Mouse (Mus musculus): ENCODE measurements at regions not wholly inside any gene's neighbourhood (a gene's known extent, or its start where the extent isn't known, plus 50 kb on each side); places are given as distances from the start of the nearest gene placed in this dataset.

GRCm38 (mm10) chr17:62546286-62546685 lies 334.8 kb downstream of the Efna5 start:
- no peaks in the 10 kb centered on the region for H3K79me2 ChIP-seq (ENCODE audit: control insufficient read depth, insufficient read depth)
- no peak overlapping the region for H3K4me3 ChIP-seq (ENCODE audit: insufficient read depth, poor library complexity, severe bottlenecking)
- no peaks in the 10 kb centered on the region for H3K27me3 ChIP-seq (ENCODE audit: control insufficient read depth, insufficient read depth, insufficient read length)
- H3K79me3 ChIP-seq (ENCODE audit: low read depth), result no peaks in the 10 kb centered on the region
- TF ChIP-seq MAX (IDR thresholded peaks at IDR 0.05), result no peak
- no peak for TF ChIP-seq USF1 (IDR thresholded peaks at IDR 0.05; ENCODE audit: low read depth)
- TF ChIP-seq MYOG (IDR thresholded peaks at IDR 0.05; ENCODE audit: control insufficient read depth, extremely low read depth, insufficient read length), result no peak
- TF ChIP-seq CEBPB (IDR thresholded peaks at IDR 0.05; ENCODE audit: low read depth), result no peak
- no peak for TF ChIP-seq MYOD1 (IDR thresholded peaks at IDR 0.05; ENCODE audit: control insufficient read depth, insufficient read length, low read depth)
- TF ChIP-seq CTCF (IDR thresholded peaks at IDR 0.05; ENCODE audit: control insufficient read depth, insufficient read depth, insufficient read length), result no peak
- no peak for TF ChIP-seq FOSL1 (IDR thresholded peaks at IDR 0.05; ENCODE audit: insufficient read depth, low read length, poor library complexity, severe bottlenecking)
- no peaks in the 10 kb centered on the region for H3K36me3 ChIP-seq (ENCODE audit: control insufficient read depth, insufficient read depth)
- no peak overlapping the region for H3ac ChIP-seq (ENCODE audit: control insufficient read depth, insufficient read length, low read depth)

GRCm38 (mm10) chr17:62545330-62545729 lies 335.8 kb downstream of the Efna5 start:
- no peak overlapping the region for H3ac ChIP-seq (ENCODE audit: control insufficient read depth, insufficient read length, low read depth)
- no peak overlapping the region for H3K4me3 ChIP-seq (ENCODE audit: insufficient read depth, poor library complexity, severe bottlenecking)
- no peaks in the 10 kb centered on the region for H3K79me2 ChIP-seq (ENCODE audit: control insufficient read depth, insufficient read depth)
- no peaks in the 10 kb centered on the region for H3K79me3 ChIP-seq (ENCODE audit: low read depth)
- no peaks in the 10 kb centered on the region for H3K27me3 ChIP-seq (ENCODE audit: control insufficient read depth, insufficient read depth, insufficient read length)
- no peak for TF ChIP-seq CTCF (IDR thresholded peaks at IDR 0.05; ENCODE audit: control insufficient read depth, insufficient read depth, insufficient read length)
- TF ChIP-seq CEBPB (IDR thresholded peaks at IDR 0.05; ENCODE audit: low read depth), result no peak
- TF ChIP-seq USF1 (IDR thresholded peaks at IDR 0.05; ENCODE audit: low read depth), result no peak
- TF ChIP-seq FOSL1 (IDR thresholded peaks at IDR 0.05; ENCODE audit: insufficient read depth, low read length, poor library complexity, severe bottlenecking), result no peak
- no peak for TF ChIP-seq MAX (IDR thresholded peaks at IDR 0.05)
- TF ChIP-seq MYOD1 (IDR thresholded peaks at IDR 0.05; ENCODE audit: control insufficient read depth, insufficient read length, low read depth), result no peak
- no peak for TF ChIP-seq MYOG (IDR thresholded peaks at IDR 0.05; ENCODE audit: control insufficient read depth, extremely low read depth, insufficient read length)
- H3K36me3 ChIP-seq (ENCODE audit: control insufficient read depth, insufficient read depth), result no peaks in the 10 kb centered on the region

GRCm38 (mm10) chr17:62543056-62543975 lies 337.8 kb downstream of the Efna5 start:
- no peak overlapping the region for H3ac ChIP-seq (ENCODE audit: control insufficient read depth, insufficient read length, low read depth)
- no peaks in the 10 kb centered on the region for H3K27me3 ChIP-seq (ENCODE audit: control insufficient read depth, insufficient read depth, insufficient read length)
- no peaks in the 10 kb centered on the region for H3K79me3 ChIP-seq (ENCODE audit: low read depth)
- H3K79me2 ChIP-seq (ENCODE audit: control insufficient read depth, insufficient read depth), result no peaks in the 10 kb centered on the region
- H3K4me3 ChIP-seq (ENCODE audit: insufficient read depth, poor library complexity, severe bottlenecking), result no peak overlapping the region
- TF ChIP-seq CTCF (IDR thresholded peaks at IDR 0.05; ENCODE audit: control insufficient read depth, insufficient read depth, insufficient read length), result no peak
- no peak for TF ChIP-seq MYOD1 (IDR thresholded peaks at IDR 0.05; ENCODE audit: control insufficient read depth, insufficient read length, low read depth)
- no peak for TF ChIP-seq MYOG (IDR thresholded peaks at IDR 0.05; ENCODE audit: control insufficient read depth, extremely low read depth, insufficient read length)
- no peak for TF ChIP-seq CEBPB (IDR thresholded peaks at IDR 0.05; ENCODE audit: low read depth)
- TF ChIP-seq USF1 (IDR thresholded peaks at IDR 0.05; ENCODE audit: low read depth), result no peak
- no peak for TF ChIP-seq FOSL1 (IDR thresholded peaks at IDR 0.05; ENCODE audit: insufficient read depth, low read length, poor library complexity, severe bottlenecking)
- H3K36me3 ChIP-seq (ENCODE audit: control insufficient read depth, insufficient read depth), result no peaks in the 10 kb centered on the region

GRCm38 (mm10) chr17:62529911-62530310 lies 351.2 kb downstream of the Efna5 start:
- no peaks in the 10 kb centered on the region for H3K79me3 ChIP-seq (ENCODE audit: low read depth)
- H3K4me3 ChIP-seq (ENCODE audit: insufficient read depth, poor library complexity, severe bottlenecking), result no peak overlapping the region
- H3K27me3 ChIP-seq (ENCODE audit: control insufficient read depth, insufficient read depth, insufficient read length), result no peaks in the 10 kb centered on the region
- H3K79me2 ChIP-seq (ENCODE audit: control insufficient read depth, insufficient read depth), result no peaks in the 10 kb centered on the region
- TF ChIP-seq CEBPB (IDR thresholded peaks at IDR 0.05; ENCODE audit: low read depth) (no peak), MYOG (IDR thresholded peaks at IDR 0.05; ENCODE audit: control insufficient read depth, extremely low read depth, insufficient read length) (no peak), MAX (IDR thresholded peaks at IDR 0.05) (no peak), USF1 (IDR thresholded peaks at IDR 0.05; ENCODE audit: low read depth) (no peak), CTCF (IDR thresholded peaks at IDR 0.05; ENCODE audit: control insufficient read depth, insufficient read depth, insufficient read length) (no peak), FOSL1 (IDR thresholded peaks at IDR 0.05; ENCODE audit: insufficient read depth, low read length, poor library complexity, severe bottlenecking) (no peak), MYOD1 (IDR thresholded peaks at IDR 0.05; ENCODE audit: control insufficient read depth, insufficient read length, low read depth) (no peak)
- no peaks in the 10 kb centered on the region for H3K36me3 ChIP-seq (ENCODE audit: control insufficient read depth, insufficient read depth)
- H3ac ChIP-seq (ENCODE audit: control insufficient read depth, insufficient read length, low read depth), result no peak overlapping the region

- Histone ChIP-seq H3K27me3 (ENCODE audit: control insufficient read depth, insufficient read depth, insufficient read length) (no peaks in the 10 kb centered on the region), H3K79me3 (ENCODE audit: low read depth) (no peaks in the 10 kb centered on the region), H3K36me3 (ENCODE audit: control insufficient read depth, insufficient read depth) (no peaks in the 10 kb centered on the region), H3K79me2 (ENCODE audit: control insufficient read depth, insufficient read depth) (no peaks in the 10 kb centered on the region), H3K4me3 (ENCODE audit: insufficient read depth, poor library complexity, severe bottlenecking) (no peak overlapping the region), H3ac (ENCODE audit: control insufficient read depth, insufficient read length, low read depth) (no peak overlapping the region)
- no peak for TF ChIP-seq MAX (IDR thresholded peaks at IDR 0.05)
These were observed 353.6 kb downstream of the Efna5 start for GRCm38 (mm10) chr17:62527556-62527955.

- Histone ChIP-seq H3K27me3 (ENCODE audit: control insufficient read depth, insufficient read depth, insufficient read length) (no peaks in the 10 kb centered on the region), H3K4me3 (ENCODE audit: insufficient read depth, poor library complexity, severe bottlenecking) (no peak overlapping the region), H3K79me2 (ENCODE audit: control insufficient read depth, insufficient read depth) (no peaks in the 10 kb centered on the region), H3K36me3 (ENCODE audit: control insufficient read depth, insufficient read depth) (no peaks in the 10 kb centered on the region), H3ac (ENCODE audit: control insufficient read depth, insufficient read length, low read depth) (no peak overlapping the region), H3K79me3 (ENCODE audit: low read depth) (no peaks in the 10 kb centered on the region)
- no peak for TF ChIP-seq MYOD1 (IDR thresholded peaks at IDR 0.05; ENCODE audit: control insufficient read depth, insufficient read length, low read depth)
- no peak for TF ChIP-seq FOSL1 (IDR thresholded peaks at IDR 0.05; ENCODE audit: insufficient read depth, low read length, poor library complexity, severe bottlenecking)
These were observed 367.5 kb downstream of the Efna5 start for GRCm38 (mm10) chr17:62513635-62514034.
